ENCODE assay signal across 21 mouse cellular contexts in the genomic region with DNA sequence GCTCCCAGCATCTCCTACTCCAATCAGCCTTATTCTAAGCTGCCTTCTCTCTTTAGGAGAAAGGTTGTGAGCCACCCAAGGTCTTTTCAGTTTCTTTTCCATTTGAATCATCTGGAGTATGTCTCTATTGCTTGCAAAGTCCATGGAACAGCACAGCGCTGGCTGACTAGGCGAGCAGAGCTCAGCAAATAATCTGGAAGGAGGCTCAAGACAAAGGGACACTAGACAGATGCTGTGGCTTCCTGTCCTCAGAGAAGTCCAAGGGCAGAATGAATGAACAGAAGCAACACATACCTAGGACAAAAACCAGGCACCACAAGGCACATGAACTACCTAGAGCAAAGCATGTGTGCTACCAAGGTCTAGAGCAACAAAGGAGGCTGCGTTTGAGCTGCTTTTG.
DNase-seq lines count a peak whose midpoint lies in the region; ATAC-seq lines count a peak whose summit lies in the region.
"Had no signal": no experiment of that assay in that cellular context is flagged by ENCODE, and none has a peak within 500 bp of the region (broad histone marks: within the 10 kb centered on the region; RNA-seq: fewer than 3 reads in every experiment).

No protein-coding gene starts in this region.

- H3K27me3 ChIP-seq in embryonic facial prominence, embryonic 13.5 days = no peaks in the 10 kb centered on the region
- H3K27me3 ChIP-seq in embryonic facial prominence, embryonic 10.5 days (replicated peaks; ENCODE audit: low read depth, poor library complexity, severe bottlenecking) = no peaks in the 10 kb centered on the region
- H3K27me3 ChIP-seq in midbrain, embryonic 11.5 days (ENCODE audit: control insufficient read depth, insufficient read depth, low read length) = no peaks in the 10 kb centered on the region
- H3K27me3 ChIP-seq in midbrain, embryonic 13.5 days = no peaks in the 10 kb centered on the region
- H3K27me3 ChIP-seq: CH12.LX, Patski had no signal

- H3K9me3 ChIP-seq in embryonic facial prominence, embryonic 13.5 days = no peaks in the 10 kb centered on the region
- H3K9me3 ChIP-seq in embryonic facial prominence, embryonic 10.5 days = no peaks in the 10 kb centered on the region
- no peaks in the 10 kb centered on the region for H3K9me3 ChIP-seq in midbrain, embryonic 11.5 days (ENCODE audit: control insufficient read depth, low read length)
- H3K9me3 ChIP-seq in midbrain, embryonic 13.5 days = no peaks in the 10 kb centered on the region

- peaks cover 41% of the 10 kb centered on the region for H3K4me1 ChIP-seq in embryonic facial prominence, embryonic 13.5 days
- peaks cover 12% of the 10 kb centered on the region for H3K4me1 ChIP-seq in embryonic facial prominence, embryonic 10.5 days
- H3K4me1 ChIP-seq in midbrain, embryonic 11.5 days (ENCODE audit: control insufficient read depth, insufficient read depth, low read length) = no peaks in the 10 kb centered on the region
- H3K4me1 ChIP-seq in midbrain, embryonic 13.5 days (replicated peaks) = no peaks in the 10 kb centered on the region

- ATAC-seq in embryonic facial prominence, embryonic 13.5 days (ENCODE audit: insufficient number of reproducible peaks, insufficient read depth, low FRiP score, low TSS enrichment, low read depth) = no peak
- ATAC-seq in midbrain, embryonic 11.5 days (ENCODE audit: low FRiP score) = no peak
- no peak for ATAC-seq in midbrain, embryonic 13.5 days
- ATAC-seq: activated CD4-positive, CD25-positive, alpha-beta regulatory T cell, adult 4 months; CD4-positive, CD25-positive, alpha-beta regulatory T cell, adult 4 months; Patski had no signal

- intact Hi-C loops in heart, postnatal 25 days (cut with DNase I) = no loop called here

- H3K9ac ChIP-seq in embryonic facial prominence, embryonic 13.5 days = no peak overlapping the region
- H3K9ac ChIP-seq in midbrain, embryonic 11.5 days (ENCODE audit: low read length) = no peak overlapping the region
- no peak overlapping the region for H3K9ac ChIP-seq in midbrain, embryonic 13.5 days (replicated peaks)

- 94% methylated on average over 3 of the region's 3 CpGs for WGBS in embryonic facial prominence, embryonic 13.5 days
- 94% methylated on average over 3 of the region's 3 CpGs for WGBS in embryonic facial prominence, embryonic 10.5 days
- 92% methylated on average over 3 of the region's 3 CpGs for WGBS in midbrain, embryonic 11.5 days
- 97% methylated on average over 3 of the region's 3 CpGs for WGBS in midbrain, embryonic 13.5 days

- H3K4me3 ChIP-seq in embryonic facial prominence, embryonic 13.5 days = no peak overlapping the region
- H3K4me3 ChIP-seq in embryonic facial prominence, embryonic 10.5 days = no peak overlapping the region
- H3K4me3 ChIP-seq in midbrain, embryonic 11.5 days (ENCODE audit: low read depth, low read length) = no peak overlapping the region
- no peak overlapping the region for H3K4me3 ChIP-seq in midbrain, embryonic 13.5 days (replicated peaks)

- 0 out of 2 replicates have a peak overlapping the region, but pooled peaks have one; percentile 79 for H3K27ac ChIP-seq in embryonic facial prominence, embryonic 13.5 days
- H3K27ac ChIP-seq in embryonic facial prominence, embryonic 10.5 days (replicated peaks) = no peak overlapping the region
- no peak overlapping the region for H3K27ac ChIP-seq in midbrain, embryonic 11.5 days (ENCODE audit: low read depth, low read length)
- no peak overlapping the region for H3K27ac ChIP-seq in midbrain, embryonic 13.5 days

- DNase-seq in embryonic facial prominence, embryonic 10.5 days (ENCODE audit: low spot score) = no peak
- peak; percentile 71 for DNase-seq in heart, adult 11 months
- DNase-seq in heart, postnatal 25 days (ENCODE audit: low spot score) = no peak
- peak; percentile 54 for DNase-seq in midbrain, embryonic 11.5 days (ENCODE audit: low spot score, missing footprints)
- DNase-seq: adrenal gland, adult 2 months; adrenal gland, adult 8-10 months; adrenal gland, postnatal 10 days; adrenal gland, postnatal 14 days; adrenal gland, postnatal 25 days; adrenal gland, postnatal 36 days; B cell, adult 2 months; cerebellum, adult 11 months; cerebellum, adult 11-12 months; cerebellum, adult 18-20 months had no signal

- no peak overlapping the region for H3K4me2 ChIP-seq in embryonic facial prominence, embryonic 13.5 days
- H3K4me2 ChIP-seq in midbrain, embryonic 11.5 days = no peak overlapping the region
- H3K4me2 ChIP-seq in midbrain, embryonic 13.5 days (replicated peaks) = no peak overlapping the region

- no peaks in the 10 kb centered on the region for H3K36me3 ChIP-seq in embryonic facial prominence, embryonic 13.5 days
- H3K36me3 ChIP-seq in embryonic facial prominence, embryonic 10.5 days (replicated peaks) = no peaks in the 10 kb centered on the region
- no peaks in the 10 kb centered on the region for H3K36me3 ChIP-seq in midbrain, embryonic 11.5 days (ENCODE audit: control insufficient read depth, insufficient read depth, low read length)
- no peaks in the 10 kb centered on the region for H3K36me3 ChIP-seq in midbrain, embryonic 13.5 days
- H3K36me3 ChIP-seq: G1E had no signal

Comparison
In these comparisons a context has a peak if more than half of its experiments do, and no peak if none do; other contexts are left out.
1. DNase-seq: peak in heart, adult 11 months (single experiment) and midbrain, embryonic 11.5 days (single experiment); none in embryonic facial prominence, embryonic 10.5 days (single experiment) and heart, postnatal 25 days (single experiment).